Mouse (Mus musculus): ENCODE results near the gene Olfr298.

The Olfr298 gene

GRCm38 (mm10) chr7:86492384-86492783 is at the start of gene Olfr298:
Olfr298 (minus strand) TSS chr7:86492484.
- DNase-seq = no peak

DNA sequence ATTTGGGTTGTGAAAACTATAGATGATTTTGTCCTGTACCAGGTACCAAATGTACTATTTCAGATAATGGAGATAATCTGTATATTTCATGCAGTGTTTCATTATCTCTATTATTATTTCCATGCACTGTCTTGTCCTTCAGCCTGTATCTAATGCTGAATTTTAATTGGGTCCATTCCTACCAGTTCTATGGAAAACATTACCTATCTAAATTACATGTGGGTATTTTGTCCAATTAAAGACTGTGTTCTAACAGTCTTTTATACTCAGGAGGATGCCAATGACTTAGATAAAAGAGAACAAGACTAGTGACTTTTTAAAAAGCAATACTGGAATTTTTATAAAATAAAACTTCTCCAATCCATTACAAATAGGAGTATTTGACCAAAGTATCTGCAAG is 27.4 kb upstream of the Olfr298 start, which contains the start of gene Olfr297:
Gene Olfr297, plus strand, starts transcription at position 301 of the 400 bp plus-strand sequence.
- no peak for DNase-seq

- no peak for DNase-seq
Measured at GRCm38 (mm10) chr7:86459621-86460020, 32.7 kb downstream of the Olfr298 start, which contains the start of gene Olfr299. Olfr299 (plus strand) TSS chr7:86459921.

All from kidney, adult 18-20 months (tissue).